Mouse (Mus musculus): ENCODE measurements at regions not wholly inside any gene's neighbourhood (a gene's known extent, or its start where the extent isn't known, plus 50 kb on each side); places are given as distances from the start of the nearest gene placed in this dataset.

DNA sequence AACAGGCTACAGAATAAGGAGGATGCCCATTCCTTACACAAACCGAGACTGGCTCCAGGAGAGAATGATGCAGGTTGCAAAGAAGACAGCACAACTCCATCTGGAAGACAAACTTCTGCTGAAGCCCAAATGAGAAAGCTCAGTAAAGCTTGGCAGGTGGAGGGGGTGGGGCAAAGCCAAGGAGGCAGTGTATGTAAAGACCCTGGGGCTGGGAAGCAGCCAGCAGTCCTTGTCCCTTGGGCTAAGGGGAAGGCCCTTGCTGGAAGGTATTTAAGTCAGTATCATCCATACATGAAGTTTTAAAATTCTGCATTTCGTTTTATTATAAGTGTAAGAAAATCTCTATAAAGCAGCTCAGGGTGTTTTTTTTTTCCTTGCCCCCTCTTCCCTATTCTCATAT, 182.3 kb upstream of the Kdm8 start:
- H3K9ac ChIP-seq (ENCODE audit: control insufficient read depth, low read depth, low read length, poor library complexity, severe bottlenecking): no peak overlapping the region
- H3K36me3 ChIP-seq (ENCODE audit: control insufficient read depth in 1 of 2, insufficient read depth in 2 of 2, low read length in 2 of 2): no peaks in the 10 kb centered on the region
- no peak overlapping the region for H3K4me3 ChIP-seq (ENCODE audit: control insufficient read depth in 1 of 2, insufficient read depth in 1 of 2, low read depth in 2 of 2, low read length in 2 of 2)
- TF ChIP-seq POLR2AphosphoS2 (IDR thresholded peaks at IDR 0.05; ENCODE audit: low read length) (no peak), ZNF384 (IDR thresholded peaks at IDR 0.05; ENCODE audit: low read depth, low read length) (no peak), RAD21 (IDR thresholded peaks at IDR 0.05; ENCODE audit: low read depth, low read length) (no peak), BHLHE40 (IDR thresholded peaks at IDR 0.05; ENCODE audit: borderline replicate concordance, low read depth, low read length) (no peak), SIN3A (IDR thresholded peaks at IDR 0.05; ENCODE audit: low read length) (no peak), POLR2A (IDR thresholded peaks at IDR 0.05; ENCODE audit: control insufficient read depth in 1 of 2, insufficient read depth in 1 of 2, low read depth in 1 of 2, low read length in 2 of 2, poor library complexity in 1 of 2) (no peak), NELFE (IDR thresholded peaks at IDR 0.05; ENCODE audit: low read depth, low read length) (no peak), MAFK (IDR thresholded peaks at IDR 0.05; ENCODE audit: borderline replicate concordance, low read depth, low read length) (no peak), CHD1 (IDR thresholded peaks at IDR 0.05; ENCODE audit: low read depth, low read length) (no peak), KAT2A (conservative IDR thresholded peaks at IDR 0.05; ENCODE audit: low read depth, low read length) (no peak), EP300 (IDR thresholded peaks at IDR 0.05; ENCODE audit: low read depth in 1 of 2, low read length in 2 of 2) (no peak), MAZ (IDR thresholded peaks at IDR 0.05; ENCODE audit: low read depth, low read length) (no peak)
- H3K4me1 ChIP-seq (ENCODE audit: control insufficient read depth in 1 of 2, insufficient read depth in 2 of 2, low read length in 2 of 2): no peaks in the 10 kb centered on the region
- H3K9me3 ChIP-seq (replicated peaks; ENCODE audit: insufficient read depth, low read length): no peaks in the 10 kb centered on the region
- H3K27me3 ChIP-seq (ENCODE audit: control insufficient read depth in 1 of 2, insufficient read depth in 2 of 2, low read length in 2 of 2): no peaks in the 10 kb centered on the region
- no peak for DNase-seq (ENCODE audit: low read depth, low spot score)
- H3K79me2 ChIP-seq (ENCODE audit: control insufficient read depth, insufficient read depth, low read length, poor library complexity): no peaks in the 10 kb centered on the region
- H3K27ac ChIP-seq (ENCODE audit: control insufficient read depth, low read depth, low read length): no peak overlapping the region

DNA sequence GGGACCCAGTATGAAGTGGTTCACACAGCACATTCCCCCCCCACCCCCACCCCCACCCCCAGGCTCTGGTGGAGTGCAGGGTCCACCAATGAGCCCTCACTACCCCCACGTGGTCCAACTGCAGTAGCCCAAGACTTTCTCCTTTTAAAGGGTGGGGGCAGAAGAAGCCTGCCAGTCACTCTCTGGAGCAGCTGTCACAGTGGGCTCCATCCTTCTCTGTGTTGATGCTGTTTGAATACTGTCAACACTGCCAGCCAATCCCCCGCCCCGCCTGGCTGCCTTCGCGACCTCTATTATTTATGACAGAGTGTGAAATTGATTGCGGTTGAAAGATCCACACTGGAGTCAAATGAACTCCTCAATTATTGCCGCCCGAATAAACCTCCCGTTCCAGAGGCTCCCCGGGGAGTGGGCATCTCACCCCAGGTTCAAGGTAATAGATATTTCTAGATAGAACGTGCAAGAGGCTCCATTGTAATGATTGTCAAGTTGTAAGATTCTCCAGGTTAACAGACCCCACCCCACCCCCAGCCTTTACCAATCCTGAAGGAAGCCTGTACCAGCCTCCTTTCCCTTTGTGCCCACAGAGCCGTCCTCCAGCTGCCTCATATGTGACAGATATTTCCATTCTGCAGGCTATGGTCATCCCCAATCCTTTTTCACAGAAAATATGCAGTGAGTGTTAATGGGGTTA, 181.7 kb upstream of the Kdm8 start:
- Histone ChIP-seq H3K9ac (ENCODE audit: control insufficient read depth, low read depth, low read length, poor library complexity, severe bottlenecking) (no peak overlapping the region), H3K79me2 (ENCODE audit: control insufficient read depth, insufficient read depth, low read length, poor library complexity) (no peaks in the 10 kb centered on the region), H3K27ac (ENCODE audit: control insufficient read depth, low read depth, low read length) (no peak overlapping the region), H3K9me3 (replicated peaks; ENCODE audit: insufficient read depth, low read length) (no peaks in the 10 kb centered on the region), H3K4me1 (ENCODE audit: control insufficient read depth in 1 of 2, insufficient read depth in 2 of 2, low read length in 2 of 2) (no peaks in the 10 kb centered on the region), H3K36me3 (ENCODE audit: control insufficient read depth in 1 of 2, insufficient read depth in 2 of 2, low read length in 2 of 2) (no peaks in the 10 kb centered on the region), H3K4me3 (ENCODE audit: control insufficient read depth in 1 of 2, insufficient read depth in 1 of 2, low read depth in 2 of 2, low read length in 2 of 2) (no peak overlapping the region), H3K27me3 (ENCODE audit: control insufficient read depth in 1 of 2, insufficient read depth in 2 of 2, low read length in 2 of 2) (no peaks in the 10 kb centered on the region)
- no peak for TF ChIP-seq MAX (IDR thresholded peaks at IDR 0.05; ENCODE audit: low read length)
- no peak for TF ChIP-seq E2F4 (IDR thresholded peaks at IDR 0.05; ENCODE audit: borderline replicate concordance, low read depth, low read length)
- no peak for TF ChIP-seq SIN3A (IDR thresholded peaks at IDR 0.05; ENCODE audit: low read length)
- no peak for TF ChIP-seq ZC3H11A (IDR thresholded peaks at IDR 0.05; ENCODE audit: low read depth, low read length)
- no peak for TF ChIP-seq CHD1 (IDR thresholded peaks at IDR 0.05; ENCODE audit: low read depth, low read length)
- TF ChIP-seq POLR2AphosphoS2 (IDR thresholded peaks at IDR 0.05; ENCODE audit: low read length): no peak
- TF ChIP-seq GATA1 (IDR thresholded peaks at IDR 0.05; ENCODE audit: low read depth, low read length): no peak
- TF ChIP-seq MYB (IDR thresholded peaks at IDR 0.05; ENCODE audit: low read depth, low read length): no peak
- no peak for TF ChIP-seq POLR2AphosphoS5 (IDR thresholded peaks at IDR 0.05; ENCODE audit: borderline replicate concordance, low read depth, low read length)
- TF ChIP-seq MAFK (IDR thresholded peaks at IDR 0.05; ENCODE audit: borderline replicate concordance, low read depth, low read length): no peak
- no peak for TF ChIP-seq NELFE (IDR thresholded peaks at IDR 0.05; ENCODE audit: low read depth, low read length)
- DNase-seq (ENCODE audit: low read depth, low spot score): no peak

Measured in MEL (cell line).